Mouse (Mus musculus) gastrocnemius, postnatal 36 days (tissue): ENCODE measurements at regions not wholly inside any gene's neighbourhood (a gene's known extent, or its start where the extent isn't known, plus 50 kb on each side); places are given as distances from the start of the nearest gene placed in this dataset.

ENCODE experiments used
- DNase-seq, 2 experiments: peaks; one replicate each; pipeline ENCODE4 v3.0.0; 2022
- intact Hi-C: fragments of 180-260 bp; cut with DNase I; formaldehyde crosslinking; loops from one replicate; pipeline ENCODE4 v1.15.1; 2025

DNA sequence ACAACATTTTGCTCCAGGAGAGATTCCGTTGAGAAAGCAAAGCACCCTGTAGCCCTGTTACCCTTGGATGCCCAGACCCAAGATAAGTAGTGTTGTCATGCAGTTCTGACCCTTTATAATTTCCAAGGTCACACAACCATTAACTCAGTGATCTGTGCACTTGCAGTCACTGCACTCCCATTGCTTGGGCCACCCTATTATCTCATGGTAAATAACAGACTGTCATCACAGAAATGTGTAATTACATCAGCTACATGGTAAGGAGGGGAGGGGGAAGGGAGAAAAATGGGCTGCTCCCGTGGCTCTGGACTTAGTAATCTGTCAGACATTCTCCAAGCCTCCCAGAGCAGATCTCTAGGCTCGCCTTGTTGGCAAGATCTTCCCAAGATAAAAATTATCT is 93.8 kb upstream of the Cd180 start:
- intact Hi-C loops, result no loop called here
- no peak for DNase-seq

GRCm38 (mm10) chr13:102600026-102600425 is 93.3 kb upstream of the Cd180 start:
- intact Hi-C loops, result no loop called here
- no peak for DNase-seq

- DNase-seq, result no peak
- intact Hi-C loops, result no loop called here
Measured at GRCm38 (mm10) chr13:102624461-102624860, 68.9 kb upstream of the Cd180 start.

DNA sequence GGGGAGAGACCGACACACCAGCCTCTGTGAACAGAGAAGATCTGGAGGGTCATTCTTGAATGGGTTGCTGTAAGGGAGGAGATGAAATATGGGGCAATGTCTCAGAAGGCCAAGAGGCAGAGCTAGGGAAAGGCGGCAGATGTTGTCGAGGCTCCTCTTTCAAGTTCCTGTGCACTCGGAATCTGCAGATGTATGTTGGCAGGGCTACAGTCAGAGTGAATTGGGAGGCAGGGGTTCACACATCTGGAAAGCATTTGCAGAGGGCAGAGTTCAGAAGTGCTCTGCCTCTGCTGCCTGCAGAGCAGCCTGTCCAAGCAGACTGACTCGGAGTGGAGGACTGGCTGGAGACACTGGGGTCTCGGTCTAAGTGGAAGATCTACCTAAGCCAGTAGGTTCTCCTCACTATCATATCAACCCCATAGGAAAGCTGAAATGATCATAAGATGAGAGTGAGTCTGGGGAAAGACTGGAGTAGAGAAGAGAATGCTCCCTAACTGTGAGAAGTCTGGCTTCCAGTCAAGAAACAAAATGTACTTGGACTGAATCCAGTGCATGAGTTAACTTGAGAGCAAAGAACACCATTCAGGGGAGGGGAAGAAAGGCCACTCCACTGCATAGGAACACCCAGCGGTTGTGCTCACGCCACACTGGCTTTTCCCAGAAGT is 68.1 kb upstream of the Cd180 start:
- DNase-seq, result peak; percentile 39 to 49
- intact Hi-C loops, result no loop called here

- DNase-seq, result no peak
- intact Hi-C loops, result no loop called here
Measured at GRCm38 (mm10) chr13:102625836-102626340, 67.5 kb upstream of the Cd180 start.

GRCm38 (mm10) chr13:102627786-102628185 is 65.6 kb upstream of the Cd180 start:
- intact Hi-C loops, result no loop called here

GRCm38 (mm10) chr13:102629176-102629575 is 64.2 kb upstream of the Cd180 start:
- intact Hi-C loops, result no loop called here
- no peak for DNase-seq

More at GRCm38 (mm10) chr13:102627786-102628185, 65.6 kb upstream of the Cd180 start:
- DNase-seq, result no peak

DNA sequence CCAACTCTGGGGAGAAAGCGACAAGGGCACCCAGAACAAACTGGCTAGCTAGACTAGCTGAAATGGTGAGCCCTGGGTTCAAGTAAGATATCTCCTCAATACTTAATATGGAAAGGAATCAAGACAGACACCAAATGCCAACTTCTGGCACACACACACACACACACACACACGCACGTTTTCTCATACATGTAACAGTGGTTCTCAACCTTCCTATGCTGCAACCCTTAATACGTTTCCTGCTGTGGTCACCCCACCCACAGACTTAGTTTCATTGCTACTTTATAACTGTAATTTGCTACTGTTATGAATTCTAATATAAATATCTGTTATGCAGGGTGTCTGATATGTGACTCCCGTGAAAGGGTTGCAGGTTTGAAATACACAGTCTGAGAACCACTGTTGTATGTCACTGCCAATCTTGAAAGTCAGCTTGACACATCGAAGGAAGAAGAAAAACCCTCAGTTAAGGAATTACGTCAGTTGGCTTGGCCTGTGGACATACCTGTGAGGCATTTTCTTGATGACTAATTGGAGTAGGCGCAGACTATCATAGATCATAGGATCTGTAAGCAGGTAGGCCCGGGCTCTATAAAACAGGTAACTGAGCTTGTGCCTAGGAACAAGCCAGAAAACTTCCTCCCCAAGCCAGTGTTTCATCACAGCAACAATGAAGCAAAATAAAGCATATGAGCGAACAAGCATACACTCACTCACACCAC is 59.0 kb upstream of the Cd180 start:
- no peak for DNase-seq
- intact Hi-C loops, result no loop called here

DNA sequence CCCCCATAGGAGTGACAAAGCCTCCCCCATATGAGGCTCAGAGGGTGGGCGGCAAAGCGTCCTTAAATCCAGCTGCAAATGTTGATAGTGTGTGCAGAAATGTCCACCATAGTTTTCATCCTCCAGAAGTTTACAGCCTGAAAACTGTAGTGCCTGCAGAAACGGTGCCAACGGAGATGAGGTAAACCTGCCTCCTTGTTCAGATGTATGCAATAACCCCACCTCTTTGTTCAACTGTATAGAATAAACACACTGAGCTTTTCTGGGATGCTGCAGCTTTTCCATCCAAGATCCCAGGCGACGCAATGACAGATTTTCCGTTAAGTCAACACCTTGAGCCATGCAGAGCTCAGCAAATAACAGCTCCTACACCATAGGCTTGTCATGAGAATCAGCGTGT is 57.3 kb upstream of the Cd180 start:
- intact Hi-C loops, result no loop called here
- no peak for DNase-seq

DNA sequence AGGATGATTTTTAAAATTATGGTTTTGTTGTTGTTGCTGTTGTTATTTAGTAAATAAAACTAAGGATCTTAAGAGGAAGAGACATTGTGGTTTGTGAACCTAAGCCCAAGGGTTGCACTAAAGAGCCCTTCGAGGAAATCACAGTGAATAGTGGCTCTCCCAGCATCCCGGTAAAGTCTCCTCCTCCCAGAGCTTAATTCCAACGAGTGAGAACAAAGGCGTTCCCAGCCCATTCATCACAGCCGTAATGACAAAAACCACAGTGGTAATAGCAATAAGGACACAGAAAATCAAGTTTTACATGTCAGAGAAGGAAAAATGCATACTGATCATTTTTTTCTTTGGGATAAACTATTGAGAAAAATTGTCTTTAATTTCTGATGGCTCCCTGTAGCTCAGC is 56.3 kb upstream of the Cd180 start:
- intact Hi-C loops, result no loop called here
- DNase-seq, result no peak

- intact Hi-C loops, result no loop called here
- no peak for DNase-seq
Measured at GRCm38 (mm10) chr13:102639651-102640050, 53.7 kb upstream of the Cd180 start.

GRCm38 (mm10) chr13:102640171-102640570 is 53.2 kb upstream of the Cd180 start:
- no peak for DNase-seq
- intact Hi-C loops, result no loop called here
